Mouse (Mus musculus): ENCODE measurements around the gene Pla2r1. TPM values are rescaled to one million over a fixed set of nuclear protein-coding genes. Genes with fewer than 3 reads are reported as not detected.

Pla2r1 gene
- polyA plus RNA-seq (2011; ENCODE audit: insufficient read depth, insufficient read length, low read depth, missing spikeins): 0.61 and 0.84 TPM in 2 replicates

- peak within 1 kb of the TSS; percentile 30 for H3K4me3 ChIP-seq (ENCODE audit: low read depth, low read length)
- no peak within 1 kb of the TSS for H3K27ac ChIP-seq (ENCODE audit: insufficient read depth, low read length)
- no peaks in the 10 kb centered on the region for H3K4me1 ChIP-seq (ENCODE audit: control insufficient read depth, insufficient read depth, low read length)
- TF ChIP-seq EP300 (IDR thresholded peaks at IDR 0.05; ENCODE audit: insufficient read depth, low read depth, low read length) (no peak), CTCF (IDR thresholded peaks at IDR 0.05; ENCODE audit: low read depth, low read length) (peak; percentile 32), POLR2A (IDR thresholded peaks at IDR 0.05; ENCODE audit: insufficient read depth, low read length) (no peak)
- no peaks in the 10 kb centered on the region for H3K36me3 ChIP-seq (ENCODE audit: control insufficient read depth, insufficient read depth, low read length, poor library complexity, severe bottlenecking)
- H3K9me3 ChIP-seq (replicated peaks; ENCODE audit: control insufficient read depth, insufficient read depth, low read length, poor library complexity, severe bottlenecking): no peaks in the 10 kb centered on the region
- H3K27me3 ChIP-seq (ENCODE audit: control insufficient read depth, insufficient read depth, low read length, poor library complexity, severe bottlenecking): no peaks in the 10 kb centered on the region
- no peak within 1 kb of the TSS for H3K9ac ChIP-seq (ENCODE audit: low read depth, poor library complexity, severe bottlenecking)
Measured at GRCm38 (mm10) chr2:60552902-60553682, at the start of gene Pla2r1. Pla2r1 (minus strand) TSS chr2:60553308.

- Histone ChIP-seq H3K27me3 (ENCODE audit: control insufficient read depth, insufficient read depth, low read length, poor library complexity, severe bottlenecking) (no peaks in the 10 kb centered on the region), H3K4me1 (ENCODE audit: control insufficient read depth, insufficient read depth, low read length) (no peaks in the 10 kb centered on the region)
- no peak for TF ChIP-seq CTCF (IDR thresholded peaks at IDR 0.05; ENCODE audit: low read depth, low read length)
- TF ChIP-seq POLR2A (IDR thresholded peaks at IDR 0.05; ENCODE audit: insufficient read depth, low read length): no peak
- no peak for TF ChIP-seq EP300 (IDR thresholded peaks at IDR 0.05; ENCODE audit: insufficient read depth, low read depth, low read length)
Measured at GRCm38 (mm10) chr2:60601326-60601725, 48.2 kb upstream of the Pla2r1 start.

DNA sequence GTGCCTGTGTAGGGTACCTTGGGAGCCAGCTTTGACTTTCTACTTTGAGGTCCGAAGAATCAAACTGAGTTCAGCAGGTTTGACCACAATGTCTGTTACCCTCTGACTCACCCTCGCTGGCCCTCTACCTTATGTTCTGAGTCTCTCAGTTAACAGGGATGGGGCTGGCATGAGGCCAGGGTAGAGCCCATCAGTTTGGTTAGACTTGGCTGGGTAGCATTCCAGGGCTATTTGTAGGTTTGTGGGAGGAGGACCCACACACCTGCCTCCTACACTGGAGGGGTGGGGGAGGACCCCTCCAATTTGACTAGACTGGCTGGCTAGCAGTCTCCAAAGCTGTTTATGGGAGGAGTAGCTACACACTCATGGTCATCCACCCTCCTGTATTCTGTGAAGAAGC lies 47.8 kb upstream of the Pla2r1 start:
- no peak overlapping the region for H3K9ac ChIP-seq (ENCODE audit: low read depth, poor library complexity, severe bottlenecking)
- no peaks in the 10 kb centered on the region for H3K36me3 ChIP-seq (ENCODE audit: control insufficient read depth, insufficient read depth, low read length, poor library complexity, severe bottlenecking)
- no peak for TF ChIP-seq CTCF (IDR thresholded peaks at IDR 0.05; ENCODE audit: low read depth, low read length)
- no peaks in the 10 kb centered on the region for H3K4me1 ChIP-seq (ENCODE audit: control insufficient read depth, insufficient read depth, low read length)
- no peak overlapping the region for H3K4me3 ChIP-seq (ENCODE audit: low read depth, low read length)
- no peaks in the 10 kb centered on the region for H3K9me3 ChIP-seq (replicated peaks; ENCODE audit: control insufficient read depth, insufficient read depth, low read length, poor library complexity, severe bottlenecking)
- no peak overlapping the region for H3K27ac ChIP-seq (ENCODE audit: insufficient read depth, low read length)
- H3K27me3 ChIP-seq (ENCODE audit: control insufficient read depth, insufficient read depth, low read length, poor library complexity, severe bottlenecking): no peaks in the 10 kb centered on the region

More at GRCm38 (mm10) chr2:60601326-60601725, 48.2 kb upstream of the Pla2r1 start:
- Histone ChIP-seq H3K4me3 (ENCODE audit: low read depth, low read length) (no peak overlapping the region), H3K36me3 (ENCODE audit: control insufficient read depth, insufficient read depth, low read length, poor library complexity, severe bottlenecking) (no peaks in the 10 kb centered on the region), H3K27ac (ENCODE audit: insufficient read depth, low read length) (no peak overlapping the region), H3K9ac (ENCODE audit: low read depth, poor library complexity, severe bottlenecking) (no peak overlapping the region), H3K9me3 (replicated peaks; ENCODE audit: control insufficient read depth, insufficient read depth, low read length, poor library complexity, severe bottlenecking) (no peaks in the 10 kb centered on the region)

DNA sequence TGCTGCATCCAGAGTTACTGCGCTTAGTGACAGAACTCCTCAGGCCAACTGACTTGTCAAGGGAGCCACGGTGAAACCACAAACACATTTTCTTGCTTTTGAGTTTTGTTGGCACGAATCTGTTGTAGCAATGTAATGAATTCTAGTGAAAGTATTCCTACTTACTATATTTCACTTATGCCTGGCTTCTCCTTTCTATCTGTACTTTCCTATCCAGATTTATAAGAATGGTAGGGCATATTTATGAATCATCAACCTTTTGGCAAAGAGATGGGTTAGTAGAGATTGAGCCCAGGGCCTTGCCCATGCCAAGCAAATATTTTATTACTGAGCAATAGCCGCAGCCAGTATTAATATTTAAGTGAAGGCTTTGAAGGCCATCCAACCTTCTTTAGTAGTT lies 30.3 kb upstream of the Pla2r1 start:
- Histone ChIP-seq H3K4me1 (ENCODE audit: control insufficient read depth, insufficient read depth, low read length) (no peaks in the 10 kb centered on the region), H3K4me3 (ENCODE audit: low read depth, low read length) (no peak overlapping the region), H3K9me3 (replicated peaks; ENCODE audit: control insufficient read depth, insufficient read depth, low read length, poor library complexity, severe bottlenecking) (0 out of 2 replicates have a peak, but pooled peaks cover 3% of the 10 kb centered on the region), H3K27me3 (ENCODE audit: control insufficient read depth, insufficient read depth, low read length, poor library complexity, severe bottlenecking) (no peaks in the 10 kb centered on the region), H3K9ac (ENCODE audit: low read depth, poor library complexity, severe bottlenecking) (no peak overlapping the region), H3K27ac (ENCODE audit: insufficient read depth, low read length) (no peak overlapping the region), H3K36me3 (ENCODE audit: control insufficient read depth, insufficient read depth, low read length, poor library complexity, severe bottlenecking) (no peaks in the 10 kb centered on the region)
- TF ChIP-seq EP300 (IDR thresholded peaks at IDR 0.05; ENCODE audit: insufficient read depth, low read depth, low read length): no peak
- no peak for TF ChIP-seq CTCF (IDR thresholded peaks at IDR 0.05; ENCODE audit: low read depth, low read length)
- no peak for TF ChIP-seq POLR2A (IDR thresholded peaks at IDR 0.05; ENCODE audit: insufficient read depth, low read length)

GRCm38 (mm10) chr2:60554561-60554960 lies 1.5 kb upstream of the Pla2r1 start:
- no peak for TF ChIP-seq CTCF (IDR thresholded peaks at IDR 0.05; ENCODE audit: low read depth, low read length)
- TF ChIP-seq EP300 (IDR thresholded peaks at IDR 0.05; ENCODE audit: insufficient read depth, low read depth, low read length): no peak
- no peak for TF ChIP-seq POLR2A (IDR thresholded peaks at IDR 0.05; ENCODE audit: insufficient read depth, low read length)
- no peaks in the 10 kb centered on the region for H3K27me3 ChIP-seq (ENCODE audit: control insufficient read depth, insufficient read depth, low read length, poor library complexity, severe bottlenecking)

DNA sequence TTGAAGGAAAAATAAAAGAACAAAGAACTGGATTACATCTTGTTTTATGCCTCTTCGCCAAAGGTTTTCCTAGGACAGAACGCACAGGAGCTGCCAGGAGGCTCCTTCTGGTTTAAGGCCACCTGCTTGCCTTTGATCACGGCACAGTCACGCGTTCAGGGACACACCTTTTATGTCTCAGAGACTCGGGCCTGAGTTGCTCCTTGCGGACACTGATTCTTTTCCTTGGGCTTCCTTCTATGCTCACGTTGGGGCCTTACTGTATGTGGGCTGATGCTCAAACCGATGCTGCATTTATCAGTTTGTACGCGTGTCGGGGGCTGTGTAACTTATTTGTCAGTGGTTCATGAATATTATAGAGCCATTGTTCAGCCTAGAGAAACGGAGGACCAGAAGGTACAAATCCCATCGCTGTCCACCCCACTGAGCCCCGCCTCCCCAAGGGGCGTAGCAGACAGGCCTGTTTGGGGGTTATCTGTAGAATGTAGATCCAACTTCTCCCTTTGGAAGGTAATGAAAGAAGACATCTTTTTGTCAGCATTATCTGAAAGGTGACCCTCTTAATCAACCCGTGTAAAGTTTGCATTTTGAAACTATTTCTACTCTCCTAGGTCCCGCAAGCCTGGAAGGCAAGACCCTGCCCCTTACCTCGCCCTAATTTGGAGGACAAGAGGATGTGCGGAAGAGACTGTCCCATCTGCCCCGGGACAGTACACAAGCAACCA lies 769 bp downstream of the Pla2r1 start:
- Histone ChIP-seq H3K4me1 (ENCODE audit: control insufficient read depth, insufficient read depth, low read length) (no peaks in the 10 kb centered on the region), H3K27me3 (ENCODE audit: control insufficient read depth, insufficient read depth, low read length, poor library complexity, severe bottlenecking) (no peaks in the 10 kb centered on the region), H3K4me3 (ENCODE audit: low read depth, low read length) (peak overlapping the region; percentile 30; the same call in 1 of the 2 replicates), H3K36me3 (ENCODE audit: control insufficient read depth, insufficient read depth, low read length, poor library complexity, severe bottlenecking) (no peaks in the 10 kb centered on the region), H3K27ac (ENCODE audit: insufficient read depth, low read length) (no peak overlapping the region), H3K9ac (ENCODE audit: low read depth, poor library complexity, severe bottlenecking) (no peak overlapping the region), H3K9me3 (replicated peaks; ENCODE audit: control insufficient read depth, insufficient read depth, low read length, poor library complexity, severe bottlenecking) (no peaks in the 10 kb centered on the region)
- no peak for TF ChIP-seq POLR2A (IDR thresholded peaks at IDR 0.05; ENCODE audit: insufficient read depth, low read length)
- TF ChIP-seq EP300 (IDR thresholded peaks at IDR 0.05; ENCODE audit: insufficient read depth, low read depth, low read length): no peak
- no peak for TF ChIP-seq CTCF (IDR thresholded peaks at IDR 0.05; ENCODE audit: low read depth, low read length)

More at GRCm38 (mm10) chr2:60554561-60554960, 1.5 kb upstream of the Pla2r1 start:
- Histone ChIP-seq H3K9me3 (replicated peaks; ENCODE audit: control insufficient read depth, insufficient read depth, low read length, poor library complexity, severe bottlenecking) (no peaks in the 10 kb centered on the region), H3K4me1 (ENCODE audit: control insufficient read depth, insufficient read depth, low read length) (no peaks in the 10 kb centered on the region), H3K4me3 (ENCODE audit: low read depth, low read length) (no peak overlapping the region), H3K27ac (ENCODE audit: insufficient read depth, low read length) (no peak overlapping the region), H3K9ac (ENCODE audit: low read depth, poor library complexity, severe bottlenecking) (no peak overlapping the region), H3K36me3 (ENCODE audit: control insufficient read depth, insufficient read depth, low read length, poor library complexity, severe bottlenecking) (no peaks in the 10 kb centered on the region)
